Mouse (Mus musculus) heart, postnatal 0 days (tissue): ENCODE results near the gene Ggps1. TPM values are rescaled to one million over a fixed set of nuclear protein-coding genes. Genes with fewer than 3 reads are reported as not detected.
"Not testable (repeated sequence)": the region's sequence is repeated elsewhere in the genome, so short reads cannot be mapped to it uniquely, and the experiment has no call there.

Experiments
- ATAC-seq: fragments of 200-750 bp; cut with Nextera tagmentation; 2 replicates; pipeline ENCODE4 v1.8.0; 2017; ENCODE audit warnings: low read depth, moderate number of reproducible peaks, moderate library complexity; ENCODE audit not compliant: insufficient read depth
- DNase-seq: peaks from one replicate; pipeline ENCODE4 v3.0.0-alpha.2; 2016; ENCODE audit warnings: low spot score
- H3K27ac ChIP-seq: fragments of 300-500 bp; sonication (generic); 2 replicates; pipeline ENCODE4 v1.5.1; 2014; ENCODE audit warnings: low read depth, mild to moderate bottlenecking
- H3K27me3 ChIP-seq: fragments of 300-500 bp; sonication (generic); 2 replicates; pipeline ENCODE4 v1.6.1; 2014; ENCODE audit warnings: low read length, mixed read lengths; ENCODE audit not compliant: control insufficient read depth, insufficient read depth
- H3K36me3 ChIP-seq: fragments of 300-500 bp; sonication (generic); replicated peaks from 2 replicates; pipeline ENCODE4 v1.6.1; 2014; ENCODE audit warnings: low read length, mixed read lengths; ENCODE audit not compliant: control insufficient read depth, insufficient read depth
- H3K4me1 ChIP-seq: fragments of 300-500 bp; sonication (generic); 2 replicates; pipeline ENCODE4 v1.6.1; 2014; ENCODE audit warnings: antibody characterized with exemption; ENCODE audit not compliant: control insufficient read depth, insufficient read depth
- H3K4me2 ChIP-seq: fragments of 300-500 bp; sonication (generic); 2 replicates; pipeline ENCODE4 v1.6.1; 2014; ENCODE audit warnings: low read depth, mild to moderate bottlenecking, low read length, moderate library complexity
- H3K4me3 ChIP-seq: fragments of 300-500 bp; sonication (generic); 2 replicates; pipeline ENCODE4 v1.5.1; 2014; ENCODE audit warnings: low read depth, low read length
- H3K9ac ChIP-seq: fragments of 300-500 bp; sonication (generic); replicated peaks from 2 replicates; pipeline ENCODE4 v1.6.1; 2014; ENCODE audit warnings: low read depth, low read length, mixed read lengths
- H3K9me3 ChIP-seq: fragments of 300-500 bp; sonication (generic); replicated peaks from 2 replicates; pipeline ENCODE4 v1.6.1; 2016; ENCODE audit warnings: low read length; ENCODE audit not compliant: control insufficient read depth
- CTCF ChIP-seq: IDR thresholded peaks from 2 replicates; pipeline ENCODE4 v1.5.1; 2016; ENCODE audit warnings: antibody characterized with exemption, control low read depth, low read depth
- EP300 ChIP-seq: IDR thresholded peaks from 2 replicates; pipeline ENCODE4 v1.6.1; 2016; ENCODE audit warnings: antibody characterized with exemption, low read depth
- WGBS: fragments of 180-500 bp; shearing (Covaris S2); extraction: QIAGEN DNeasy Blood & Tissue Kit; methylation state at CpG from one replicate; pipeline ENCODE4 v1.1.7; 2014; 5-methylcytosine and 5-hydroxymethylcytosine counted together
- polyA plus RNA-seq: library from polyadenylated mRNA; unstranded; fragments of >200 nt; fragmentation: Nextera tagmentation; extraction: Ambion mirVana; gene quantifications from 2 replicates; pipeline ENCODE4 v1.2.1, GENCODE M21; 2015
- total RNA-seq: library from RNA; depleted of rRNA; stranded (reverse); fragments of >200 nt; gene quantifications from 2 replicates; pipeline ENCODE4 v1.2.3, GENCODE M21; 2014; ENCODE audit warnings: low replicate concordance

Gene Ggps1
- total and polyA plus RNA-seq, 2 experiments from 2014 or later, result 33.6 to 36.8 TPM

DNA sequence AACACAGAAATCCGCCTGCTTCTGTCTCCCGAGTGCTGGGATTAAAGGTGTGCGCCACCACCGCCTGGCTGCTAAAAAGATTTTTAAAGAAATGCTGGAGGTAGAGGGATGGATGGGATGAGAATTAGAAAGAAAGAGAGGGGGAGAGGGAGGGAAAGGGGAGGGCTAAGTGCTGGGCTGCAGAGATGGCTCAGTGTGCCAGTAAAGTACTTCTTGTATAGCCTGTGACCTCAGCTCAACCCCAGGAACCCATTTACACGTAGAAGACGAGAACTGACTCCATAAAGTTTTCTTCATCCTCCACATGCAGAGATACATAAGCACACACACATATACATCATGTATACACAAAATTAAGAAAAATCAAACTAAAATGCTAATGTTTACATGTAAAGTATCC is 37.7 kb downstream of the Ggps1 start:
- WGBS, result 88% methylated on average over 6 of the region's 6 CpGs
- Histone ChIP-seq H3K4me1 (no peaks in the 10 kb centered on the region), H3K9ac (no peak overlapping the region), H3K4me2 (no peak overlapping the region), H3K36me3 (peaks cover 29% of the 10 kb centered on the region), H3K9me3 (no peaks in the 10 kb centered on the region), H3K27ac (no peak overlapping the region), H3K4me3 (no peak overlapping the region), H3K27me3 (no peaks in the 10 kb centered on the region)
- no peak for ATAC-seq
- TF ChIP-seq EP300 (no peak), CTCF (no peak)
- DNase-seq, result no peak

DNA sequence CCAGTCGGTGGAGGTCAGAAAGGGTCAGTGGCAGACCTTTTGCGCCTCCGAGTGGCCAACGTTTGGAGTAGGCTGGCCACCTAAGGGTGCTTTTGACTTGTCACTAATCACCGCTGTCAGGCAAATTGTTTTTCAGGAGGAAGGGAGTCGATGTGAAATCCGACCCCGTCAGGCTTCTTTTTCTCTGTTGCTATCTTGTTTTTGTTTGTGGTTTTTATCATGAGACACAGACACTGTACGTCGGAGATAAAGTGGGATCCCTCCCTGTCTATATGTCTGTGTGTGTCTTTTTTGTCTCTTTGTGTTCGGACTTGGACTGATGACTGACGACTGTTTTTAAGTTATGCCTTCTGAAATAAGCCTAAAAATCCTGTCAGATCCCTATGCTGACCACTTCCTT is 41.9 kb downstream of the Ggps1 start:
- not testable (repeated sequence) for H3K4me1 ChIP-seq, ATAC-seq, H3K4me2 ChIP-seq, H3K9ac ChIP-seq, H3K27ac ChIP-seq, H3K4me3 ChIP-seq, H3K9me3 ChIP-seq, DNase-seq, H3K27me3 ChIP-seq
- 46% methylated on average over 9 of the region's 12 CpGs for WGBS
- peaks cover 17% of the 10 kb centered on the region for H3K36me3 ChIP-seq

GRCm38 (mm10) chr13:14018852-14019251 is 44.4 kb downstream of the Ggps1 start:
- 87% methylated on average over 3 of the region's 3 CpGs for WGBS
- Histone ChIP-seq H3K4me3 (no peak overlapping the region), H3K9me3 (no peaks in the 10 kb centered on the region), H3K9ac (no peak overlapping the region), H3K27me3 (no peaks in the 10 kb centered on the region), H3K27ac (no peak overlapping the region), H3K4me1 (no peaks in the 10 kb centered on the region), H3K36me3 (peaks cover 19% of the 10 kb centered on the region), H3K4me2 (no peak overlapping the region)
- no peak for ATAC-seq
- TF ChIP-seq EP300 (no peak), CTCF (no peak)
- DNase-seq, result no peak

- Histone ChIP-seq H3K27ac (no peak overlapping the region), H3K9ac (no peak overlapping the region), H3K4me2 (no peak overlapping the region), H3K27me3 (no peaks in the 10 kb centered on the region), H3K4me3 (no peak overlapping the region), H3K4me1 (no peaks in the 10 kb centered on the region), H3K36me3 (peaks cover 21% of the 10 kb centered on the region), H3K9me3 (no peaks in the 10 kb centered on the region)
- no peak for ATAC-seq
- no peak for TF ChIP-seq CTCF
- TF ChIP-seq EP300, result no peak
- no peak for DNase-seq
Observed at GRCm38 (mm10) chr13:14018283-14018682, 45.0 kb downstream of the Ggps1 start.

- Histone ChIP-seq H3K9ac (no peak overlapping the region), H3K4me3 (no peak overlapping the region), H3K9me3 (no peaks in the 10 kb centered on the region), H3K27ac (no peak overlapping the region), H3K27me3 (no peaks in the 10 kb centered on the region), H3K4me1 (no peaks in the 10 kb centered on the region), H3K36me3 (peaks cover 36% of the 10 kb centered on the region), H3K4me2 (no peak overlapping the region)
- no peak for DNase-seq
- no peak for ATAC-seq
- TF ChIP-seq CTCF, result no peak
- no peak for TF ChIP-seq EP300
- 86% methylated on average over 6 of the region's 6 CpGs for WGBS
Observed at GRCm38 (mm10) chr13:14015609-14016008, 47.7 kb downstream of the Ggps1 start.

DNA sequence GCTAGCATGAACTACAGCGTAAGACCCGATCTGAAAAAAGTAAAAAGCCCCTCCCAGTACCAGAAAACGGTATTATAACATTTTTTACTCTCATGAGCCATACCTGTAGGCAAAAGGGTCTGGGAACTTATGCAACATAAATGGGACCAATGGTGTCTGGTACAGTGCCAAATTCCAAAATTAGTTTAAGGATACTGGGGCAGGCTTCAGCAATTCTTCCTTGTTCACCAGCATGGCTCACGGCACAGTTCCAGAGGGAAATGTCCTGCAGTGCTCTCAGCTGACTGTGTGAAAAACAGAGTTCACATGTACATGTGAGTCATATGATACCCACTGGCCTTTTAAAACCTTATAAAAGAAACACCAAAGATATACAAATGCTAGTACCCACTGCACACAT is 48.7 kb downstream of the Ggps1 start:
- no peak for ATAC-seq

More for the DNA sequence above, 48.7 kb downstream of the Ggps1 start:
- H3K27me3 ChIP-seq, result no peaks in the 10 kb centered on the region
- H3K36me3 ChIP-seq, result peaks cover 39% of the 10 kb centered on the region
- WGBS, result 84% methylated on average over 4 of the region's 4 CpGs
- H3K4me3 ChIP-seq, result no peak overlapping the region
- H3K9me3 ChIP-seq, result no peaks in the 10 kb centered on the region
- DNase-seq, result no peak
- H3K27ac ChIP-seq, result no peak overlapping the region
- no peak for TF ChIP-seq EP300
- TF ChIP-seq CTCF, result no peak
- H3K9ac ChIP-seq, result no peak overlapping the region
- no peaks in the 10 kb centered on the region for H3K4me1 ChIP-seq
- no peak overlapping the region for H3K4me2 ChIP-seq
